Mouse (Mus musculus) CD4-positive helper T cell, adult 2 months (primary cell): ENCODE data around the gene Epn3.

Experiments
- DNase-seq: peaks from one replicate; pipeline ENCODE4 v3.0.0-alpha.2; 2012; ENCODE audit warnings: low read depth, missing footprints, low spot score

Epn3 gene

GRCm38 (mm10) chr11:94498093-94498996 is 1.4 kb downstream of the Epn3 start:
- DNase-seq, result no peak

GRCm38 (mm10) chr11:94495415-94495814 is 4.4 kb downstream of the Epn3 start:
- DNase-seq, result no peak

- DNase-seq, result no peak
Measured at GRCm38 (mm10) chr11:94491749-94492099, 8.1 kb downstream of the Epn3 start.

GRCm38 (mm10) chr11:94491035-94491748 is 8.6 kb downstream of the Epn3 start:
- DNase-seq, result no peak

GRCm38 (mm10) chr11:94489745-94490144 is 10.0 kb downstream of the Epn3 start:
- DNase-seq, result no peak

- DNase-seq, result no peak
Measured at GRCm38 (mm10) chr11:94488767-94489533, 10.8 kb downstream of the Epn3 start.

- peak; percentile 60 for DNase-seq
Measured at GRCm38 (mm10) chr11:94486001-94486400, 13.8 kb downstream of the Epn3 start, which contains the start of gene Spata20. Spata20 (minus strand) TSS chr11:94486179.

- no peak for DNase-seq
Measured at GRCm38 (mm10) chr11:94485223-94485622, 14.6 kb downstream of the Epn3 start.

- DNase-seq, result no peak
Measured at GRCm38 (mm10) chr11:94484636-94485035, 15.1 kb downstream of the Epn3 start.

- no peak for DNase-seq
Measured at GRCm38 (mm10) chr11:94483921-94484320, 15.9 kb downstream of the Epn3 start.

GRCm38 (mm10) chr11:94483436-94483835 is 16.3 kb downstream of the Epn3 start:
- DNase-seq, result no peak

- DNase-seq, result no peak
Measured at GRCm38 (mm10) chr11:94482738-94483137, 17.0 kb downstream of the Epn3 start.

- no peak for DNase-seq
Measured at GRCm38 (mm10) chr11:94481963-94482362, 17.8 kb downstream of the Epn3 start.

- no peak for DNase-seq
Measured at GRCm38 (mm10) chr11:94480382-94480781, 19.4 kb downstream of the Epn3 start.

GRCm38 (mm10) chr11:94477651-94478050 is 22.1 kb downstream of the Epn3 start:
- no peak for DNase-seq

- DNase-seq, result no peak
Measured at GRCm38 (mm10) chr11:94475722-94476121, 24.1 kb downstream of the Epn3 start.

GRCm38 (mm10) chr11:94474544-94474910 is 25.2 kb downstream of the Epn3 start:
- no peak for DNase-seq

GRCm38 (mm10) chr11:94473707-94474543 is 25.8 kb downstream of the Epn3 start, which contains the start of gene Cacna1g:
Cacna1g (minus strand) TSS chr11:94474198.
- DNase-seq, result peak; percentile 73

GRCm38 (mm10) chr11:94472916-94473706 is 26.7 kb downstream of the Epn3 start:
- DNase-seq, result peak; percentile 32

- DNase-seq, result no peak
Measured at GRCm38 (mm10) chr11:94472585-94472915, 27.2 kb downstream of the Epn3 start.
